Mouse (Mus musculus): Measurements from ENCODE around the gene Twnk.

Gene Twnk

DNA sequence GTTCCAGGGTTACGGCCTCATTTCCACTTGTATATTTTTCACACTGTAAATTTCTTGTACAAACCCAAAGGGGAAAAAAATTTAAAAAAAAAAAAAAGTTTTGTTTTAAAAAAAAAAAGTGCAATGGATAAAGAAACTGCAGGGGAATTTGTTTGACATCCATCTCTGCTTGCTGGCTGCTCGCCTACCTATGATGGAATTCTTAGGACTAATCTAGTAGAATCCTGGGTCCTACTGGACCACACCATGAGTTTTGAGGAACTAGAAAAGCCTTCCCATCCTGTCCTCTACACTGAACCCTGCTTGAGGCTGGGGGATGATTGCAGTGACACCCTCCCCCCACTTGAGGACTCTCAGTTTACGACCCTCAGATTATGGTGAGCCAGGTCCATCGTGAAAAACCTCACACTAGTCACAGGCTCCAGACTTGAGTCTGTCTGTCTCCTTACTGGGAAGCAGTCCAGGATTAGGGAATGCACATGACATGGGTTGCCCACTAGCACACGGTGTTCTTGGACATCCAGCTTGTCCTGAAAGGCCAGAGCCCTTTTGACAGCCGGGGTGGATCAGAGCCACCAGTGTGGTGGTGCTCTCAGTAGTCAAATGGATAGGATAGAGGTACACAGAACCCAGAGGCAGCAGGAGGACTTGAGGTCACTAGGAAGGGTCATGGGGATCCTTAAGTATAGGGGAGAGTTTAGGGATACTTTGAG lies 21.7 kb downstream of the Twnk start:
- POLR2A ChIA-PET = interaction anchor here in 3 of 4 experiments (0.6 to 10.9 kb wide), 17 partner anchors 10 to 449 kb away, joined by 3 to 152 read pairs (median 4); partner anchors contain the start of genes Lzts2 (in 2 of the 3), Twnk (in 2 of the 3), Kazald1 (in 1 of the 3) and Mrpl43 (in 1 of the 3)
- CTCF ChIA-PET = interaction anchor here (0.5 to 16.0 kb wide), 11 partner anchors 10 to 831 kb away, joined by 3 to 523 read pairs (median 7); partner anchors contain the start of genes Lzts2 (in 3 of the 4), Mrpl43 (in 2 of the 4), Sfxn3 (in 2 of the 4) and Twnk (in 2 of the 4)

DNA sequence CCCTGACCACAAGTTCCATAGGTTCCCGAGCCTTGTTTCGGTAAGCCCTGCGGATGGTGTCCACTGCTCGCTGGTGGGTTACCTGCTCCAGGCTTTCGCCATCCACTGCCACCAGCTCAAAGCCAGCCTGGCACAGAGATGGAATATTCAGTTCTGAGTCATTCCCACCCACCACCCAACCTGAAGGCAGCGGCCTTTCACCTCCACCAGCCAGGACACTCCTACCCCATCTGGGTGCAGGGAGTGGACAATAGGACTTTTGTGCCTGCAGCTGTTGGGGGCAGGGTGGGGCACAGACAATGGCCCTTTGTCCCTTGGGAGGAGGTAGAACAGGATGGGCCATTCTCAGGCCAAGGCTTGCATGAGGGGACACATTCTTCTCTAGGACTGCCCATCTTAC lies 22.4 kb downstream of the Twnk start:
- CTCF ChIA-PET = interaction anchor here (0.7 to 16.0 kb wide), 13 partner anchors 9 to 273 kb away, joined by 3 to 523 read pairs (median 5); partner anchors contain the start of genes Lzts2 (in 3 of the 4), Mrpl43 (in 2 of the 4), Sfxn3 (in 2 of the 4) and Twnk (in 2 of the 4)
- POLR2A ChIA-PET = interaction anchor here in 3 of 4 experiments (0.5 to 10.9 kb wide), 13 partner anchors 9 to 1369 kb away, joined by 3 to 152 read pairs (median 4); partner anchors contain the start of genes Lzts2 (in 2 of the 3), Mrpl43 (in 1 of the 3), Sema4g (in 1 of the 3) and Twnk (in 1 of the 3)

DNA sequence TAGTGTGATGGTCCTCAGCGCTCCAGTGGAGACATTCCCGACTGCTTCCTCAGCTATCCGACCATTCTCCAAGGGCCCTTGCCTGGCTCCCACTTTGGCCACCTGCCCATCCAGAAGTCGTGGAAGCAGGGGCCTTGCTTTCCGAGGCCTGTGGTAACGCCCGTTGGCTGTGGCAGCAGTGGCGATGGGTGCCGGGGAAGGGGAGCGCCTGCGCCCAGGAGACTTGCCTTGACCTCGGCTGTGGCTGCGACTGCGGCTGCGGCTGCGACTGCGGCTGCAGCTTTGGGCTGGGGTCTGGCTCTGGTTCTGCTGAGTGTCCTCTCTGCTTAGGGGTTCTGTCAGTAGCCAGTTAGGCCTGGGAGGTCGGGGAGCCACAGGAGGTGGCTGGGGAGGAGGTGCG lies 23.3 kb downstream of the Twnk start:
- CTCF ChIA-PET = interaction anchor here (0.6 to 16.0 kb wide), 20 partner anchors 8 to 697 kb away, joined by 3 to 523 read pairs (median 6); partner anchors contain the start of genes Lzts2 (in 3 of the 4), Mrpl43 (in 2 of the 4), Sfxn3 (in 2 of the 4) and Twnk (in 2 of the 4)
- POLR2A ChIA-PET = interaction anchor here in 3 of 4 experiments (0.8 to 10.9 kb wide), 14 partner anchors 9 to 450 kb away, joined by 3 to 152 read pairs (median 4); partner anchors contain the start of genes Lzts2 (in 2 of the 3), Twnk (in 2 of the 3), Mrpl43 (in 1 of the 3) and Sema4g (in 1 of the 3)

- CTCF ChIA-PET = interaction anchor here (0.5 to 16.0 kb wide), 86 partner anchors 9 to 665 kb away, joined by 3 to 523 read pairs (median 8); partner anchors contain the start of genes Lzts2 (in 4 of the 4), Sfxn3 (in 4 of the 4), Kazald1 (in 3 of the 4) and Mrpl43 (in 3 of the 4)
- POLR2A ChIA-PET = interaction anchor here in 3 of 4 experiments (1.0 to 10.9 kb wide), 15 partner anchors 12 to 56 kb away, joined by 3 to 152 read pairs (median 9); partner anchors contain the start of genes Kazald1 (in 2 of the 3), Lzts2 (in 2 of the 3), Sfxn3 (in 2 of the 3) and Mrpl43 (in 1 of the 3)
These were observed 24.1 kb downstream of the Twnk start for GRCm38 (mm10) chr19:45029571-45029970.

- POLR2A ChIA-PET = interaction anchor here in 3 of 4 experiments (0.6 to 10.9 kb wide), 19 partner anchors 9 to 966 kb away, joined by 3 to 152 read pairs (median 8); partner anchors contain the start of genes Kazald1 (in 2 of the 3), Lzts2 (in 2 of the 3), Sfxn3 (in 2 of the 3) and Mrpl43 (in 1 of the 3)
- CTCF ChIA-PET = interaction anchor here (0.6 to 16.0 kb wide), 107 partner anchors 8 to 1375 kb away, joined by 3 to 523 read pairs (median 8); partner anchors contain the start of genes Lzts2 (in 4 of the 4), Pdzd7 (in 4 of the 4), Sfxn3 (in 4 of the 4) and Kazald1 (in 3 of the 4)
These were observed 24.6 kb downstream of the Twnk start for GRCm38 (mm10) chr19:45030111-45030510.

- CTCF ChIA-PET = interaction anchor here (0.6 to 16.0 kb wide), 192 partner anchors 8 to 623 kb away, joined by 3 to 523 read pairs (median 5); partner anchors contain the start of genes Lzts2 (in 4 of the 4), Pdzd7 (in 4 of the 4), Sfxn3 (in 4 of the 4) and Twnk (in 4 of the 4)
- POLR2A ChIA-PET = interaction anchor here in 3 of 4 experiments (0.6 to 10.9 kb wide), 35 partner anchors 10 to 468 kb away, joined by 3 to 152 read pairs (median 4); partner anchors contain the start of genes Kazald1 (in 3 of the 3), Lzts2 (in 2 of the 3), Mrpl43 (in 2 of the 3) and Sfxn3 (in 2 of the 3)
These were observed 25.6 kb downstream of the Twnk start for GRCm38 (mm10) chr19:45030746-45031693.

- ChIA-PET POLR2A (interaction anchor here in 3 of 4 experiments (1.0 to 10.9 kb wide), 22 partner anchors 10 to 469 kb away, joined by 3 to 152 read pairs (median 8); partner anchors contain the start of genes Kazald1 (in 2 of the 3), Lzts2 (in 2 of the 3), Mrpl43 (in 2 of the 3) and Sfxn3 (in 2 of the 3)), CTCF (interaction anchor here (0.6 to 16.0 kb wide), 104 partner anchors 8 to 613 kb away, joined by 3 to 523 read pairs (median 7); partner anchors contain the start of genes Lzts2 (in 4 of the 4), Pdzd7 (in 4 of the 4), Sfxn3 (in 4 of the 4) and Kazald1 (in 3 of the 4))
These were observed 26.3 kb downstream of the Twnk start for GRCm38 (mm10) chr19:45031780-45032179.

DNA sequence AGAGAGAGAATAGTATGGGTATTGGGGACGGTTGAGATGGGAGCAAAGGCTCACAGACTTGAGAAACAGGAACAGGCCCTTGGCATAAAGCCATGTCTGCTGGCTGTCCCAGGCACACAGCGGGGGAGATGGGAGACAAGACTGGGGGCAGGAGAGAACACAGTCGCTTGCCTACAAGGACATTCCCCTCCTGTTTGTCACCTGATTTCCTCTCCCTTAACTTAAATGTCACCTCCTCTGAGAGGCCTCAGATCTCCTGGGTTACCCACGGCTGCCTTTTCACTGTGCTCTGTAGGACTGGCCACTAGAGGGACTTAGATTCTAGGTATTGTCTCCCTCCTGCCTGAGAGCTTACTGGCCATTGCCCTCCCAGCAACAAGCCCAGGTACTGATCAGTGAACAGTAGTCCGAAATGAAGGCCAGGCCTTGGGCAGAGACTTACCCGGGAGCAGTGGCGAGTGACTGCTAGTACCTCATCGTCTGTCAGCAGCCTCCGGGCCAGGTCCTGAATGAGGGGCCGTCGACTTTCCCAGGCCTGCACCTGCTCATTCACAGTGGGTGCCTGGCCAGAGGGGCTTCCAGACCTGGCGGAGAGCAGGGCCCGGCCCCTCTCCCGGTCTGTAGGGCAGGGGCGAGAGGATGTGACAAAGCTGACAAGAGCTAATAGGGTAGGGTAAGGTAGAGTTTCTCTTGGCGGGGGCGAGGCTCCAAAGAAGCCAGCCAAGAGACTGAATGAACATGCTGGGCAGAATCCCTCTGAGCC lies 27.3 kb downstream of the Twnk start:
- ChIA-PET CTCF (interaction anchor here (0.6 to 16.0 kb wide), 41 partner anchors 9 to 1994 kb away, joined by 3 to 523 read pairs (median 10); partner anchors contain the start of genes Kazald1 (in 3 of the 4), Lzts2 (in 3 of the 4), Mrpl43 (in 3 of the 4) and Pdzd7 (in 3 of the 4)), POLR2A (interaction anchor here in 3 of 4 experiments (0.6 to 10.9 kb wide), 7 partner anchors 12 to 42 kb away, joined by 3 to 152 read pairs (median 3); partner anchors contain the start of genes Sfxn3 (in 2 of the 3), Kazald1 (in 1 of the 3) and Lzts2 (in 1 of the 3))

- CTCF ChIA-PET = interaction anchor here (0.5 to 16.0 kb wide), 69 partner anchors 9 to 842 kb away, joined by 3 to 523 read pairs (median 4); partner anchors contain the start of genes Sfxn3 (in 4 of the 4), Kazald1 (in 2 of the 4), Lzts2 (in 2 of the 4) and Pdzd7 (in 2 of the 4)
- POLR2A ChIA-PET = interaction anchor here (0.5 to 3.8 kb wide), 23 partner anchors 8 to 354 kb away, joined by 3 to 33 read pairs (median 3); partner anchors contain the start of genes Kazald1 (in 4 of the 4), Sfxn3 (in 2 of the 4), Lzts2 (in 1 of the 4) and Mrpl43 (in 1 of the 4)
These were observed 31.4 kb downstream of the Twnk start for GRCm38 (mm10) chr19:45036867-45037266.

DNA sequence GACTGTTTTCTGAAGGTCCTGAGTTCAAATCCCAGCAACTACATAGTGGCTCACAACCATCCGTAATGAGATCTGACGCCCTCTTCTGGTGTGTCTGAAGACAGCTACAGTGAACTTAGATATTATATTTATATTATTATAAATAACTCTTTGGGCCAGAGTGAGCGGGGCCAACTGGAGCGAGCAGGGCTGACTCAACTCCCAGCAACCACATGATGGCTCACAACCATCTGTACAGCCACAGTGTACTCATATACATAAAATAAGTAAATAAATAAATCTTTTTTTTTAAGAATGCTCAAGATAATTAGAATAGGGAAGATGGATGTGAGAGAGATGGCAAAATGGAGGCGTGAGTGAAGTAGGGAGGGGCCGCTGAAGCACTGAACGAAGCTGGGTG lies 32.7 kb downstream of the Twnk start:
- ChIA-PET POLR2A (interaction anchor here in 2 of 4 experiments (0.6 to 3.8 kb wide), 12 partner anchors 9 to 111 kb away, joined by 3 to 33 read pairs (median 6); partner anchors contain the start of genes Sfxn3 (in 2 of the 2), Kazald1 (in 1 of the 2) and Pdzd7 (in 1 of the 2)), CTCF (interaction anchor here in 3 of 4 experiments (0.5 to 16.0 kb wide), 21 partner anchors 8 to 294 kb away, joined by 3 to 523 read pairs (median 8); partner anchors contain the start of genes Kazald1 (in 2 of the 3), Pdzd7 (in 2 of the 3), Sfxn3 (in 2 of the 3) and Lzts2 (in 1 of the 3))

DNA sequence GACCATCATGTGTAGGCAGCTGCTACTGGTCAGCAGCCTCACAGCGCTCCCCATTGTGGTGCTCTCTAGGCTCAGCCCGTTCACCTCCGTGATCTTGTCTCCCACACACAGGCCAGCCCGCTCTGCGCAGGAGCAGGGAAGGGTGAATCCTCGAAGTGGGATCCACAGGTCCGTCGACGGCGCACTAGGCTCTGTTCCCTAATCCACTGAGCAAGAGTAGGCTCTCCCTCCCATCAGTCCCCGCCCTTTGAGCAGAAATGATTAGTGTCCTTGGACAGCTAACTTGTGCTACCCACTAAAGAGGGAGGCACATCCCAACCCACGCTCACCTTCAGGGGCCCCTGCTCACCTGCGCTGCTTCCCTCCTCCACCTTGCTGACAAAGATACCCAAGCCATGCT lies 34.8 kb downstream of the Twnk start:
- CTCF ChIA-PET = interaction anchor here (0.6 to 15.3 kb wide), 6 partner anchors 8 to 121 kb away, joined by 4 to 273 read pairs (median 30); no protein-coding TSS in a partner anchor
- POLR2A ChIA-PET = interaction anchor here in 2 of 4 experiments (1.0 to 3.8 kb wide), 2 partner anchors 36 to 51 kb away, joined by 3 to 21 read pairs; partner anchors contain the start of genes Kazald1 (in 1 of the 2) and Sema4g (in 1 of the 2)

GRCm38 (mm10) chr19:45044389-45044927 lies 39.0 kb downstream of the Twnk start:
- ChIA-PET CTCF (interaction anchor here (0.6 to 15.3 kb wide), 9 partner anchors 13 to 669 kb away, joined by 3 to 273 read pairs (median 16); no protein-coding TSS in a partner anchor), POLR2A (interaction anchor here in 2 of 4 experiments (0.7 to 7.2 kb wide), 6 partner anchors 11 to 38 kb away, joined by 3 to 107 read pairs (median 14); partner anchors contain the start of genes Mrpl43 (in 1 of the 2) and Twnk (in 1 of the 2))

GRCm38 (mm10) chr19:45045236-45045635 lies 39.8 kb downstream of the Twnk start:
- POLR2A ChIA-PET = interaction anchor here in 3 of 4 experiments (0.6 to 7.2 kb wide), 9 partner anchors 12 to 564 kb away, joined by 3 to 107 read pairs (median 24); partner anchors contain the start of genes Kazald1 (in 1 of the 3), Mrpl43 (in 1 of the 3) and Twnk (in 1 of the 3)
- CTCF ChIA-PET = interaction anchor here (0.6 to 15.3 kb wide), 10 partner anchors 8 to 30 kb away, joined by 3 to 273 read pairs (median 40); no protein-coding TSS in a partner anchor

GRCm38 (mm10) chr19:45045651-45046050 lies 40.2 kb downstream of the Twnk start, which contains the start of gene Pdzd7:
Gene Pdzd7 (minus strand): TSS chr19:45045717.
- ChIA-PET POLR2A (interaction anchor here (0.6 to 7.2 kb wide), 12 partner anchors 9 to 563 kb away, joined by 4 to 107 read pairs (median 21); partner anchors contain the start of genes Kazald1 (in 2 of the 4), Mrpl43 (in 2 of the 4) and Twnk (in 2 of the 4)), CTCF (interaction anchor here (0.6 to 15.3 kb wide), 13 partner anchors 8 to 169 kb away, joined by 3 to 273 read pairs (median 25); partner anchors contain the start of gene Kazald1 (in 1 of the 4))

Measured in embryonic stem cell, embryonic (primary cell).